Mouse (Mus musculus) embryonic facial prominence, embryonic 15.5 days (tissue): Measurements from ENCODE around the gene Arhgap8. TPM values are rescaled to one million over a fixed set of nuclear protein-coding genes. Genes with fewer than 3 reads are reported as not detected.

Experiments used
- ATAC-seq: fragments of 200-750 bp; cut with Nextera tagmentation; 2 replicates; pipeline ENCODE4 v1.8.0; 2017; ENCODE audit warnings: low read depth, moderate TSS enrichment; ENCODE audit not compliant: insufficient number of reproducible peaks, low FRiP score, low TSS enrichment
- H3K27ac ChIP-seq: fragments of 300-500 bp; sonication (generic); replicated peaks from 2 replicates; pipeline ENCODE4 v1.5.1; 2015; ENCODE audit warnings: mild to moderate bottlenecking, inconsistent platforms
- H3K27me3 ChIP-seq: fragments of 300-500 bp; sonication (generic); 2 replicates; pipeline ENCODE4 v1.6.1; 2015; ENCODE audit warnings: inconsistent platforms
- H3K36me3 ChIP-seq: fragments of 300-500 bp; sonication (generic); 2 replicates; pipeline ENCODE4 v1.6.1; 2015; ENCODE audit warnings: mild to moderate bottlenecking, inconsistent platforms
- H3K4me1 ChIP-seq: fragments of 300-500 bp; sonication (generic); 2 replicates; pipeline ENCODE4 v1.6.1; 2015; ENCODE audit warnings: inconsistent platforms
- H3K4me2 ChIP-seq: fragments of 300-500 bp; sonication (generic); replicated peaks from 2 replicates; pipeline ENCODE4 v1.6.1; 2015; ENCODE audit warnings: mild to moderate bottlenecking, inconsistent platforms
- H3K4me3 ChIP-seq: fragments of 300-500 bp; sonication (generic); replicated peaks from 2 replicates; pipeline ENCODE4 v1.5.1; 2015; ENCODE audit warnings: mild to moderate bottlenecking, inconsistent platforms
- H3K9ac ChIP-seq: fragments of 300-500 bp; sonication (generic); 2 replicates; pipeline ENCODE4 v1.6.1; 2015; ENCODE audit warnings: inconsistent platforms
- H3K9me3 ChIP-seq: fragments of 300-500 bp; sonication (generic); replicated peaks from 2 replicates; pipeline ENCODE4 v1.6.1; 2016; ENCODE audit warnings: inconsistent platforms
- WGBS: fragments of 180-500 bp; shearing (Covaris S2); methylation state at CpG from one replicate; pipeline ENCODE4 v1.1.7; 2015; 5-methylcytosine and 5-hydroxymethylcytosine counted together
- polyA plus RNA-seq: library from polyadenylated mRNA; unstranded; fragments of >200 nt; fragmentation: Nextera tagmentation; extraction: Ambion mirVana; gene quantifications from 2 replicates; pipeline ENCODE4 v1.2.1, GENCODE M21; 2015

The Arhgap8 gene
- polyA plus RNA-seq, 1 experiment from 2014 or later, result 6.3 TPM

GRCm38 (mm10) chr15:84736346-84736993, 16.6 kb downstream of the Arhgap8 start:
- Histone ChIP-seq H3K27ac (no peak overlapping the region), H3K4me1 (peaks cover 5% of the 10 kb centered on the region; the same call in 1 of the 2 replicates), H3K36me3 (no peaks in the 10 kb centered on the region), H3K9me3 (no peaks in the 10 kb centered on the region), H3K4me3 (no peak overlapping the region), H3K4me2 (no peak overlapping the region), H3K9ac (no peak overlapping the region), H3K27me3 (no peaks in the 10 kb centered on the region)
- WGBS, result 37% methylated on average over 11 of the region's 11 CpGs
- no peak for ATAC-seq

- Histone ChIP-seq H3K9me3 (no peaks in the 10 kb centered on the region), H3K4me1 (peaks cover 5% of the 10 kb centered on the region; the same call in 1 of the 2 replicates), H3K27me3 (no peaks in the 10 kb centered on the region), H3K36me3 (no peaks in the 10 kb centered on the region), H3K9ac (no peak overlapping the region), H3K4me3 (no peak overlapping the region), H3K27ac (no peak overlapping the region), H3K4me2 (no peak overlapping the region)
- WGBS, result 35% methylated on average over 2 of the region's 4 CpGs
- ATAC-seq, result no peak
Observed at GRCm38 (mm10) chr15:84736994-84737346, 17.1 kb downstream of the Arhgap8 start.

DNA sequence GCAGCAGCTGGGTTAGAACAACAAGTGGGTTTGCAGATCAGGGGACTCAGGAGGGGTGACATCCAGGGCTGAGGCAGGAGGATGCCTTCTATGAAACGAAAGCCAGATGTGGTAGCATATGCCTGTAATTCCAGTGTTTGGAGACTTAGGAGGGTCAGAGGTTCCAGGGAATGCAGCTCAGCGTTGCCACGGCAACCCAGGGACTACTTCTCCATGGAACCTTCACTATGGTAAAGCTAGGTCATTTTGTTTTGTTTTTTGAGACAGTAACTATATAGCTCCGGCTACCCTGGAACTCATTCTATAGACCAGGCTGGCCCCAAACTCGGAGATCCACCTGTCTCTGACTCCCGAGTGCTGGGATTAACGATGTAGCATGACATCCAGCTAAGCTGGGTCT, 18.4 kb downstream of the Arhgap8 start:
- Histone ChIP-seq H3K9me3 (no peaks in the 10 kb centered on the region), H3K9ac (no peak overlapping the region), H3K4me2 (no peak overlapping the region), H3K4me3 (no peak overlapping the region), H3K27ac (no peak overlapping the region), H3K36me3 (no peaks in the 10 kb centered on the region), H3K27me3 (no peaks in the 10 kb centered on the region), H3K4me1 (peaks cover 5% of the 10 kb centered on the region; the same call in 1 of the 2 replicates)
- WGBS, result 90% methylated on average over 7 of the region's 7 CpGs
- ATAC-seq, result no peak

GRCm38 (mm10) chr15:84741573-84741972, 21.7 kb downstream of the Arhgap8 start:
- no peaks in the 10 kb centered on the region for H3K9me3 ChIP-seq
- H3K9ac ChIP-seq, result no peak overlapping the region
- no peaks in the 10 kb centered on the region for H3K27me3 ChIP-seq
- H3K27ac ChIP-seq, result no peak overlapping the region
- no peak for ATAC-seq
- H3K4me2 ChIP-seq, result no peak overlapping the region
- WGBS, result 75% methylated on average over 3 of the region's 3 CpGs
- no peaks in the 10 kb centered on the region for H3K36me3 ChIP-seq
- H3K4me1 ChIP-seq, result no peaks in the 10 kb centered on the region
- no peak overlapping the region for H3K4me3 ChIP-seq

DNA sequence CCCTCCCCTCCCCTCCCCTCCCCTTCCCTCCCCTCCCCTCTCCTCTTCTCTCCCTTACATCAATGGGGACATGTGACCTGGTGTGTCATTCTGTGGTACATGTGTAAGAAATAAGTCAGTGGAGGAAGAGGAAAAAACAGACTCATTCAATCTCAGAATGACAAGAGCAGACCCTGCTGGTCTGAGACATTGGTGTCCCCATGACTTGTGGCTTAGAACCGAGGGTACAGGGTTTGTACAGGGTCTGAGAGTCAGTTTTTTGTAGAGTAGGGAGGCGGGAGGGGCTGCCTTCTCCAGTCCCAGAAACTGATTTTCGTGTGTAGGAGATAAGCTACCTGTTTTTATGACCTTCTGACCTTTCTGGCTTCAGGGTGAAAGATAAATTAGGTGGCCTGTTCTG, 23.5 kb downstream of the Arhgap8 start:
- no peak overlapping the region for H3K4me2 ChIP-seq
- no peak overlapping the region for H3K9ac ChIP-seq
- no peaks in the 10 kb centered on the region for H3K4me1 ChIP-seq
- no peaks in the 10 kb centered on the region for H3K9me3 ChIP-seq
- no peaks in the 10 kb centered on the region for H3K27me3 ChIP-seq
- H3K36me3 ChIP-seq, result no peaks in the 10 kb centered on the region
- H3K4me3 ChIP-seq, result no peak overlapping the region
- no peak for ATAC-seq
- 12% methylated on average over 3 of the region's 3 CpGs for WGBS
- H3K27ac ChIP-seq, result no peak overlapping the region

DNA sequence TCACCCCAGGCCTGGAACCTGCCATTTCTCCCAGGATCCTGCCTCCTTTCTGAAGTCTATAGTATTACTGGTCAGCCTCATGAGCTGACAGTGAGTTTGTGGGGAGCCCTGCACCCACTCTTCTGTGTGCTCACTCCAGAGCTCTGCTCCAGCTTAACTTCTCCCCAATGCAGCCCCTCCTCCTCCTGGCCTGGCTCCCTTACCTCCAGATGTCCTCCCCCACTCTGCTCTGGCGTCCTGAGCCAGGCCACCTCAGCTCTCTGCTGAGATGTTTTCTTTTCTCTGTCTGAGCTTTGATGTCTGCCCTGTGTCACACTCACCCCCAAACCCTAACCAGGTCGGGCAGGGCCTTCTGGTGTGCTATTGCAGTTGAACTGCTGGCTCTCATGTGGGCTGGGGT, 24.5 kb downstream of the Arhgap8 start:
- Histone ChIP-seq H3K4me3 (no peak overlapping the region), H3K4me1 (no peaks in the 10 kb centered on the region), H3K27ac (no peak overlapping the region), H3K9ac (no peak overlapping the region), H3K9me3 (no peaks in the 10 kb centered on the region), H3K27me3 (no peaks in the 10 kb centered on the region), H3K4me2 (no peak overlapping the region), H3K36me3 (no peaks in the 10 kb centered on the region)
- ATAC-seq, result no peak
- WGBS, result 19% methylated on average over 2 of the region's 2 CpGs

GRCm38 (mm10) chr15:84745831-84746230, 26.0 kb downstream of the Arhgap8 start:
- H3K9ac ChIP-seq, result no peak overlapping the region
- H3K27ac ChIP-seq, result no peak overlapping the region
- H3K4me2 ChIP-seq, result no peak overlapping the region
- no peaks in the 10 kb centered on the region for H3K36me3 ChIP-seq
- WGBS, result 85% methylated on average over 4 of the region's 4 CpGs
- no peak for ATAC-seq
- no peak overlapping the region for H3K4me3 ChIP-seq
- H3K4me1 ChIP-seq, result no peaks in the 10 kb centered on the region
- no peaks in the 10 kb centered on the region for H3K9me3 ChIP-seq
- H3K27me3 ChIP-seq, result no peaks in the 10 kb centered on the region

- no peak overlapping the region for H3K4me2 ChIP-seq
- WGBS, result 6% methylated on average over 3 of the region's 3 CpGs
- H3K27ac ChIP-seq, result no peak overlapping the region
- H3K36me3 ChIP-seq, result no peaks in the 10 kb centered on the region
- peaks cover 16% of the 10 kb centered on the region for H3K4me1 ChIP-seq
- ATAC-seq, result no peak
- H3K4me3 ChIP-seq, result no peak overlapping the region
- H3K9me3 ChIP-seq, result 0 out of 2 replicates have a peak, but pooled peaks cover 5% of the 10 kb centered on the region
- H3K27me3 ChIP-seq, result peaks cover 11% of the 10 kb centered on the region; the same call in 1 of the 2 replicates
- H3K9ac ChIP-seq, result no peak overlapping the region
Observed at GRCm38 (mm10) chr15:84754987-84755386, 35.1 kb downstream of the Arhgap8 start.

- WGBS, result 3% methylated on average over 22 of the region's 22 CpGs
- Histone ChIP-seq H3K4me3 (peak overlapping the region; percentile 28), H3K9me3 (0 out of 2 replicates have a peak, but pooled peaks cover 5% of the 10 kb centered on the region), H3K4me2 (peak overlapping the region; percentile 54), H3K27me3 (peaks cover 11% of the 10 kb centered on the region; the same call in 1 of the 2 replicates), H3K27ac (peak overlapping the region; percentile 55; the same call in 1 of the 2 replicates), H3K9ac (no peak overlapping the region), H3K4me1 (peaks cover 16% of the 10 kb centered on the region), H3K36me3 (no peaks in the 10 kb centered on the region)
- ATAC-seq, result no peak
Observed at GRCm38 (mm10) chr15:84756426-84756825, 36.6 kb downstream of the Arhgap8 start.

GRCm38 (mm10) chr15:84758493-84758892, 38.6 kb downstream of the Arhgap8 start:
- no peak for ATAC-seq
- H3K4me2 ChIP-seq, result no peak overlapping the region
- H3K4me1 ChIP-seq, result peaks cover 16% of the 10 kb centered on the region
- 41% methylated on average over 4 of the region's 4 CpGs for WGBS
- H3K9ac ChIP-seq, result no peak overlapping the region
- no peaks in the 10 kb centered on the region for H3K36me3 ChIP-seq
- H3K4me3 ChIP-seq, result no peak overlapping the region
- H3K27me3 ChIP-seq, result peaks cover 11% of the 10 kb centered on the region; the same call in 1 of the 2 replicates
- no peak overlapping the region for H3K27ac ChIP-seq
- H3K9me3 ChIP-seq, result 0 out of 2 replicates have a peak, but pooled peaks cover 5% of the 10 kb centered on the region

GRCm38 (mm10) chr15:84762712-84763422, 43.0 kb downstream of the Arhgap8 start:
- no peak overlapping the region for H3K4me2 ChIP-seq
- WGBS, result 74% methylated on average over 8 of the region's 8 CpGs
- H3K9me3 ChIP-seq, result 0 out of 2 replicates have a peak, but pooled peaks cover 5% of the 10 kb centered on the region
- H3K9ac ChIP-seq, result no peak overlapping the region
- H3K4me1 ChIP-seq, result no peaks in the 10 kb centered on the region
- no peak overlapping the region for H3K27ac ChIP-seq
- no peak for ATAC-seq
- H3K36me3 ChIP-seq, result no peaks in the 10 kb centered on the region
- no peak overlapping the region for H3K4me3 ChIP-seq
- peaks cover 4% of the 10 kb centered on the region; the same call in 1 of the 2 replicates for H3K27me3 ChIP-seq
